Mouse (Mus musculus): Measurements from ENCODE around the gene Gfra4. TPM values are rescaled to one million over a fixed set of nuclear protein-coding genes. Genes with fewer than 3 reads are reported as not detected.

The Gfra4 gene
- polyA plus RNA-seq, 2 experiments = 0.15 to 0.16 TPM

GRCm38 (mm10) chr2:131084206-131084605 lies 41.3 kb upstream of the Gfra4 start:
- no peaks in the 10 kb centered on the region for H3K4me1 ChIP-seq (replicated peaks; ENCODE audit: control insufficient read depth in 2 of 2, insufficient read depth in 2 of 2, low read length in 1 of 2)
- no peak for TF ChIP-seq EP300 (IDR thresholded peaks at IDR 0.05; ENCODE audit: low read depth)
- no peak for TF ChIP-seq CTCF (IDR thresholded peaks at IDR 0.05; ENCODE audit: low read depth)
- no peak overlapping the region for H3K9ac ChIP-seq (replicated peaks)
- H3K4me3 ChIP-seq (ENCODE audit: insufficient read depth in 1 of 2, low read depth in 2 of 2, low read length in 2 of 2) = no peak overlapping the region
- no peak for DNase-seq (ENCODE audit: low read depth in 3 of 3, low spot score in 3 of 3)
- H3K27me3 ChIP-seq (ENCODE audit: control insufficient read depth, insufficient read depth, low read length) = no peaks in the 10 kb centered on the region
- H3K36me3 ChIP-seq (replicated peaks; ENCODE audit: control insufficient read depth, insufficient read depth, low read depth) = no peaks in the 10 kb centered on the region
- H3K4me2 ChIP-seq (ENCODE audit: low read depth) = no peak overlapping the region
- ATAC-seq (ENCODE audit: insufficient read depth) = no peak
- WGBS (ENCODE audit: insufficient replicate concordance) = 64% methylated on average over 4 of the region's 4 CpGs
- H3K9me3 ChIP-seq (ENCODE audit: control insufficient read depth, low read length) = no peaks in the 10 kb centered on the region
- H3K27ac ChIP-seq = no peak overlapping the region

DNA sequence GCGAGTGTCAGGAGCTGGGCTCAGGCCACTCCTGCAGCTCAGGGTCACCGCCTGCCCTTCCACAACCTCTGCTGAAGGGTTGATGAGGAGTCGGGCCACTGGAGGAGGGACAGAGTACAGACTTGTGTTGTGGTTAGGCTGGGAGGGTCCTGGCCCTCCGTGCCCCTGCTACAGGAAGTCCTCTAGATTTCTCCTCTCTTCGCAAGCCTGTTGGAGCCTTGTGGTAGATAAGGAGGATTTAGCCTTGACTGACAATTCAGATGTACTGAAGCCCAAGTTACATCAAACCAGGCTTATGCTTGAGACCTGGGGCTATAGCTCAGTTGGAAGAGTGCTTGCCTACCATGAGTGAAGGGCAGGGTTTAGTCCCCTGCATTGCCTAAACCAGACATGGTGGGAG lies 37.6 kb upstream of the Gfra4 start:
- Histone ChIP-seq H3K4me2 (ENCODE audit: low read depth) (no peak overlapping the region), H3K27ac (no peak overlapping the region), H3K9ac (replicated peaks) (no peak overlapping the region), H3K4me1 (replicated peaks; ENCODE audit: control insufficient read depth in 2 of 2, insufficient read depth in 2 of 2, low read length in 1 of 2) (no peaks in the 10 kb centered on the region), H3K9me3 (ENCODE audit: control insufficient read depth, low read length) (no peaks in the 10 kb centered on the region), H3K36me3 (replicated peaks; ENCODE audit: control insufficient read depth, insufficient read depth, low read depth) (no peaks in the 10 kb centered on the region), H3K27me3 (ENCODE audit: control insufficient read depth, insufficient read depth, low read length) (no peaks in the 10 kb centered on the region), H3K4me3 (ENCODE audit: insufficient read depth in 1 of 2, low read depth in 2 of 2, low read length in 2 of 2) (no peak overlapping the region)
- TF ChIP-seq CTCF (IDR thresholded peaks at IDR 0.05; ENCODE audit: low read depth) (no peak), EP300 (IDR thresholded peaks at IDR 0.05; ENCODE audit: low read depth) (no peak)
- ATAC-seq (ENCODE audit: insufficient read depth) (peak; percentile 23; the same call in 1 of the 2 replicates), DNase-seq (ENCODE audit: low read depth in 3 of 3, low spot score in 3 of 3) (no peak)
- 15% methylated on average over 5 of the region's 5 CpGs for WGBS (ENCODE audit: insufficient replicate concordance)

DNA sequence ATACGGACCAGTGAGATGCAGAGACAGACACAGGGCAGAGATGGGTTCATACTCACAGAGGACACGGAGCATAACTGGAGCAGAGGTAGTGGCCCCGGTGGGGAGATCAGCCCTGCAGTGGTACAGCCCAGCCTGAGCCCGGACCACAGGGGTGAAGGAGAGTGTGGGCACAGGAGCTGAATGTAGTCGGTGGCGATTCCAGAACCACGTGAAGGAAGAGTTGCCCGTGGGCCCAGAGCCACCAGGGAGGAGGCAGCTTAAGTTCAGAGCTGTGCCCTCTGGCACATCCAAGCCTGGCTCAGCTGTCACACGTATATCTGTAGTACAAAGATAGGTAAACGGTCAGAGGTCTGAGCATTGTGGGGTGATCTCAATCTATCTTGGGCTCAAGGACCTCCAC lies 29.6 kb upstream of the Gfra4 start:
- Histone ChIP-seq H3K27me3 (ENCODE audit: control insufficient read depth, insufficient read depth, low read length) (no peaks in the 10 kb centered on the region; the same call in 1 of the 2 replicates), H3K4me3 (ENCODE audit: insufficient read depth in 1 of 2, low read depth in 2 of 2, low read length in 2 of 2) (no peak overlapping the region), H3K36me3 (replicated peaks; ENCODE audit: control insufficient read depth, insufficient read depth, low read depth) (no peaks in the 10 kb centered on the region), H3K4me1 (replicated peaks; ENCODE audit: control insufficient read depth in 2 of 2, insufficient read depth in 2 of 2, low read length in 1 of 2) (no peaks in the 10 kb centered on the region), H3K4me2 (ENCODE audit: low read depth) (no peak overlapping the region), H3K9ac (replicated peaks) (no peak overlapping the region), H3K27ac (no peak overlapping the region), H3K9me3 (ENCODE audit: control insufficient read depth, low read length) (no peaks in the 10 kb centered on the region)
- ATAC-seq (ENCODE audit: insufficient read depth) (no peak), DNase-seq (ENCODE audit: low read depth in 3 of 3, low spot score in 3 of 3) (no peak)
- TF ChIP-seq EP300 (IDR thresholded peaks at IDR 0.05; ENCODE audit: low read depth) (no peak), CTCF (IDR thresholded peaks at IDR 0.05; ENCODE audit: low read depth) (no peak)
- 62% methylated on average over 10 of the region's 10 CpGs for WGBS (ENCODE audit: insufficient replicate concordance)

GRCm38 (mm10) chr2:131067481-131067880 lies 24.6 kb upstream of the Gfra4 start:
- H3K4me3 ChIP-seq (ENCODE audit: insufficient read depth in 1 of 2, low read depth in 2 of 2, low read length in 2 of 2) = no peak overlapping the region
- peaks cover 20% of the 10 kb centered on the region for H3K27me3 ChIP-seq (ENCODE audit: control insufficient read depth, insufficient read depth, low read length)
- DNase-seq (ENCODE audit: low read depth in 3 of 3, low spot score in 3 of 3) (no peak), ATAC-seq (ENCODE audit: insufficient read depth) (no peak)
- H3K27ac ChIP-seq = no peak overlapping the region
- H3K36me3 ChIP-seq (replicated peaks; ENCODE audit: control insufficient read depth, insufficient read depth, low read depth) = no peaks in the 10 kb centered on the region
- H3K4me2 ChIP-seq (ENCODE audit: low read depth) = no peak overlapping the region
- TF ChIP-seq CTCF (IDR thresholded peaks at IDR 0.05; ENCODE audit: low read depth) (no peak), EP300 (IDR thresholded peaks at IDR 0.05; ENCODE audit: low read depth) (no peak)
- H3K4me1 ChIP-seq (replicated peaks; ENCODE audit: control insufficient read depth in 2 of 2, insufficient read depth in 2 of 2, low read length in 1 of 2) = no peaks in the 10 kb centered on the region
- H3K9ac ChIP-seq (replicated peaks) = no peak overlapping the region
- H3K9me3 ChIP-seq (ENCODE audit: control insufficient read depth, low read length) = no peaks in the 10 kb centered on the region
- 47% methylated on average over 6 of the region's 6 CpGs for WGBS (ENCODE audit: insufficient replicate concordance)

DNA sequence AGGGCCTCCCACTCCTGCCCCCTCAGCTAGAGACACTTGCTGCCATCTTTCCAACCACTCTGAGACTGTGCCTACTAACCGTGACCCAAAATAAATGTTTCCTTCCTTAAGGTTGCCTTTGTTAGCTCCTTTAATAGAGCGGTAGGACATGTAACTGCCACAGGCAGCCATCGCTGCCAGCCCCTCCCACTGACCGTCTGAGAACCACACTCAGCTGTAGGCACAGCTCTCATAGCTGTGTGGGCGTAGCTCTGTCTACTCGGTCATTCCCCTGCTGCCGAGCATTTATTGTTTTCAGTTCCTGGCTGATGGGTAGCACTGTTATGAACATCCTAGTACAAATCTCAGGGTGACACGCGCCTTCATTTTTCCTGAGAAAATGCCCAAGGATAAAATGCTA lies 23.5 kb upstream of the Gfra4 start:
- no peaks in the 10 kb centered on the region for H3K4me1 ChIP-seq (replicated peaks; ENCODE audit: control insufficient read depth in 2 of 2, insufficient read depth in 2 of 2, low read length in 1 of 2)
- TF ChIP-seq CTCF (IDR thresholded peaks at IDR 0.05; ENCODE audit: low read depth) = no peak
- TF ChIP-seq EP300 (IDR thresholded peaks at IDR 0.05; ENCODE audit: low read depth) = no peak
- H3K9ac ChIP-seq (replicated peaks) = no peak overlapping the region
- H3K4me3 ChIP-seq (ENCODE audit: insufficient read depth in 1 of 2, low read depth in 2 of 2, low read length in 2 of 2) = no peak overlapping the region
- no peak for DNase-seq (ENCODE audit: low read depth in 3 of 3, low spot score in 3 of 3)
- 58% methylated on average over 9 of the region's 9 CpGs for WGBS (ENCODE audit: insufficient replicate concordance)
- no peak overlapping the region for H3K4me2 ChIP-seq (ENCODE audit: low read depth)
- ATAC-seq (ENCODE audit: insufficient read depth) = no peak
- peaks cover 25% of the 10 kb centered on the region for H3K27me3 ChIP-seq (ENCODE audit: control insufficient read depth, insufficient read depth, low read length)
- H3K9me3 ChIP-seq (ENCODE audit: control insufficient read depth, low read length) = no peaks in the 10 kb centered on the region
- H3K27ac ChIP-seq = no peak overlapping the region
- H3K36me3 ChIP-seq (replicated peaks; ENCODE audit: control insufficient read depth, insufficient read depth, low read depth) = no peaks in the 10 kb centered on the region

All from liver, embryonic 14.5 days (tissue).